Mouse (Mus musculus): ENCODE data around the gene Elmo1.

The Elmo1 gene

GRCm38 (mm10) chr13:20311612-20312011, 221.2 kb downstream of the Elmo1 start:
- in situ Hi-C loops (cut with MboI, MseI), result loop anchor here (5.0 to 25.0 kb wide), 2 partner anchors 156 to 626 kb away; no protein-coding TSS in a partner anchor

DNA sequence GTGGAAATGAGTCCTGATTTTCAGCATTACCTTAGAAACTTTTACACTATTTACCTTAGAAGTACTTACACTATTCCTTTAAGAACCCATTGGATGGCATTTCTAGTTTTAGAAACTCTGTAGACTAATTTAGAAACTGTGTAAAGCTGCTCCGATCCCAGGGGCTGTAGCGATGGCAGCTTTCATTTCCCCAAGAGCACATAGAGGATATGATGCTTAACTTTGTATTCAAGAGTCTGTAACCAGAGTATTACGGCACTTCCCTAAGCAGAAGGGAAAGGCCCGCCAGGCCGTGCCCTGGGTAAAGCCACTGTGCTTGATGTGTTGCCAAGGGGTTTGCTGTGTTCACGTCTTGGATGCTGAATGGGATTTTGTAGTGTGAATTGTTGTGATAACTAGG, 222.9 kb downstream of the Elmo1 start:
- in situ Hi-C loops (cut with MboI, MseI), result loop anchor here (5.0 to 25.0 kb wide), 2 partner anchors 154 to 624 kb away; no protein-coding TSS in a partner anchor

DNA sequence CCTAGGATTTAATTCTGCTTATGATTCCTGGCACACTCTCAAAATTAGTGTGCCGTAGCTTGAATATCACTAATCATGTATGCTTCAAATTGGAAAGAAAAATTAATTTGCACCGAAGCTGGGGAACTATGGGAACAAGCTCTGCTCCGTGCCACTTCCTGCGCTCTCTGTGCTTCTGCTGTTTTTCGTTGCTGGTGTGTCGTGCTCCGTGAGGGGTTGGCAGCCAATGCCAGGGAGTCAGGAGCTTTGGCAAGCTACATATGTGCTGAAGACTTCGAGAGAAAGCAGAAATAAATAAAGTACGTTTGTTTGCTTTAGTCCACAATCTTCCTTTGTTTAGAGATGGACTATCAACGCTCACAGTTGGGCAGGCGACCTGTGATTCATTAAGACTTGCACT, 225.7 kb downstream of the Elmo1 start:
- in situ Hi-C loops (cut with MboI, MseI), result loop anchor here (25.0 kb wide), 1 partner anchor 621 kb away; no protein-coding TSS in a partner anchor

- in situ Hi-C loops (cut with MboI, MseI), result loop anchor here (25.0 kb wide), 1 partner anchor 619 kb away; no protein-coding TSS in a partner anchor
These were observed 228.3 kb downstream of the Elmo1 start for GRCm38 (mm10) chr13:20318615-20319219.

DNA sequence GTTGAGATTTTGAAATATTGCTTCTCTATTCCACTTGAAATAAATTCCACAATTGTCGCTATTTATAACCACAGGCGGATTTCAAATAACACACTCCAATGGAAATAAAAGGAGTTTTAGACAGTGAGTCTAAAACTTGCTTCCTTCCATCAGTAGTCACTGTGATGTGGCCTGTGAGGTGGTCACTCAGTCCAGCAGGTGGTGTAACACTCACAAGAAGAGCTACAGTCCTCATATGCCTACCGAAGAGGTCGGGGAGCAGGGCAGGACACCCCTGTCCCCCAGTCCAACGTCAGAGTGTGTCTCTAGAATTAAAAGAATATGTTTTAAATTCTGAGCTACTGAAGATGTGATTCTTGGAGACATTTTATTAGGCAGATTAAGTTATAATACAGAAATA, 229.8 kb downstream of the Elmo1 start:
- in situ Hi-C loops (cut with MboI, MseI), result loop anchor here (5.0 to 25.0 kb wide), 2 partner anchors 63 to 617 kb away; no protein-coding TSS in a partner anchor

DNA sequence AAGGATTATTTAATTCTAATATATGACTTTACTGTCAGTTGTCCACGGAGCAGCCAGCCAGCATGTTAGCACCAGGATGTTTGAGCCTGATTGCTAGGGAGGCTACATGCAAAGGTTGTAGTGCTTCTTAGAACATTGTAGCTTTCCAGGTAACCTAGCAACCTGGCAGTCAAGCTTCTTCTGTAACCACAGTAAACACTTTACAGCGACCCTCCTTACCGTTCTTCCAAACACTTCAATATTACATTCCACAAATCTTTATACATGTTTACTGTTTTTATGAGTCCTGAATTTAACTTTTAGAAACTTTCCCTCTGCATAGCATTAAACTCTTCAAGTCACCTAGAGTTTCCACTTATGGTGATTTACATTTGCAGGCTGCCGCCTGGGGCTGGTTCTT, 233.1 kb downstream of the Elmo1 start:
- in situ Hi-C loops (cut with MboI, MseI), result loop anchor here (5.0 to 25.0 kb wide), 2 partner anchors 66 to 614 kb away; no protein-coding TSS in a partner anchor

DNA sequence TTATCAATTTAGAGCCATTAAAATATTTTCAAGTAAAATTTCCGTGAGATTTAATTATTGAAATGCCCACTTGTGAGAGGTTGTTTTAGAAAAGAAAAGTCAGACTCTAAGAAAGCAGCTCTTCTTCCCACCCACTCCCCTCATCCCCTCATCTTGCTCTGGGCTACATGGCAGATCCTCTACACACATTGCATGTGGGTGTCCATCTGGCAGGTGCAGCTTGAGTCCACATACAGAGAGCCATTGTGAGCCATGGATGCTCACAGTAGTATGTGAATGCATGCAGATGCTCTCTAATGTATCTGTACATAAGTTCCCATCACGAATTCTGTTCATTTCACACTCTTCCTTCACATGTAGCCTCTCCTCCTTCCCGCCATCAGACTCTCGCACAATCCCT, 236.7 kb downstream of the Elmo1 start:
- in situ Hi-C loops (cut with MboI, MseI), result no loop called here

- in situ Hi-C loops (cut with MboI, MseI), result no loop called here
These were observed 237.6 kb downstream of the Elmo1 start for GRCm38 (mm10) chr13:20327975-20328374.

- in situ Hi-C loops (cut with MboI, MseI), result no loop called here
These were observed 238.3 kb downstream of the Elmo1 start for GRCm38 (mm10) chr13:20328672-20329071.

- in situ Hi-C loops (cut with MboI, MseI), result no loop called here
These were observed 240.6 kb downstream of the Elmo1 start for GRCm38 (mm10) chr13:20330954-20331353.

- in situ Hi-C loops (cut with MboI, MseI), result no loop called here
These were observed 244.9 kb downstream of the Elmo1 start for GRCm38 (mm10) chr13:20335051-20335888.

- in situ Hi-C loops (cut with MboI, MseI), result no loop called here
These were observed 245.6 kb downstream of the Elmo1 start for GRCm38 (mm10) chr13:20335889-20336497.

DNA sequence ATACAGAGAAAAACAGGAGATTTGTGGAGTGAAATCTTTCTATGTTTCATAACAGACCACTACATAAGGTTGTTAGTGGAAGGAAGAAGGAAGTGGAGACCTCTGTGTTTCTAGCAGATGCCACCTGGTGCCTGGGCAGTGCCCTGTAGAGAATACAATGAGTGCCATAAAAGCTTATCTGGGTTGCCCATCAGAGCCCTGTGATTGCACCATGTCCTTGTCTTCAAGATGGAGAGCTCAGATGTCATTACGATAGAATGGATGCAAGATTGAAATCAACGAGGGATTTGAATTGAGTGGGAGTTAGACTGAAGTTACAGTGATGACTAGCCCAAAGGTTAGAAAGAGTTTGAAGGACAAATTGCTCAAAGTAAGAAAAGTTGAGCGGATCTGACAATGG, 252.5 kb downstream of the Elmo1 start:
- in situ Hi-C loops (cut with MboI, MseI), result loop anchor here (10.0 kb wide), 1 partner anchor 1402 kb away; no protein-coding TSS in a partner anchor

DNA sequence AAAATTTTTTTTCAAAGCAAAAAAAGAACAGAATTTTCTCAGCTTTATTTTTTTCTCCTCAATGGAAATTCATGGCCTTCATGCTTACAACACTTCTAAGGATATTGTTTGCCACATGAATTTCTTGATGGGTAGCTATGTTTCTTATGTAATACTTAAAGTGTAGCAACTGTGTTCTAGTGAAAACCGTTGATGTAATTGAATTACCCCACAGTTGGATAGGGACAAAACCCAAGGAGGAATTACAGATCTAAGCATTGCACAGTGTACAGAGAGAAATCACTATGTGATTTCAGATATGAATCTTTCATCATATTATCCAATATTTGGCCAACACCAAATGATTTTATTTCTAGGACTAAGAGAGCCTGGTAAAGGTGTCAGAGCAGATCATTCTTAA, 259.4 kb downstream of the Elmo1 start:
- in situ Hi-C loops (cut with MboI, MseI), result loop anchor here (10.0 kb wide), 1 partner anchor 1395 kb away; no protein-coding TSS in a partner anchor

GRCm38 (mm10) chr13:20352631-20353030, 262.2 kb downstream of the Elmo1 start:
- in situ Hi-C loops (cut with MboI, MseI), result no loop called here

DNA sequence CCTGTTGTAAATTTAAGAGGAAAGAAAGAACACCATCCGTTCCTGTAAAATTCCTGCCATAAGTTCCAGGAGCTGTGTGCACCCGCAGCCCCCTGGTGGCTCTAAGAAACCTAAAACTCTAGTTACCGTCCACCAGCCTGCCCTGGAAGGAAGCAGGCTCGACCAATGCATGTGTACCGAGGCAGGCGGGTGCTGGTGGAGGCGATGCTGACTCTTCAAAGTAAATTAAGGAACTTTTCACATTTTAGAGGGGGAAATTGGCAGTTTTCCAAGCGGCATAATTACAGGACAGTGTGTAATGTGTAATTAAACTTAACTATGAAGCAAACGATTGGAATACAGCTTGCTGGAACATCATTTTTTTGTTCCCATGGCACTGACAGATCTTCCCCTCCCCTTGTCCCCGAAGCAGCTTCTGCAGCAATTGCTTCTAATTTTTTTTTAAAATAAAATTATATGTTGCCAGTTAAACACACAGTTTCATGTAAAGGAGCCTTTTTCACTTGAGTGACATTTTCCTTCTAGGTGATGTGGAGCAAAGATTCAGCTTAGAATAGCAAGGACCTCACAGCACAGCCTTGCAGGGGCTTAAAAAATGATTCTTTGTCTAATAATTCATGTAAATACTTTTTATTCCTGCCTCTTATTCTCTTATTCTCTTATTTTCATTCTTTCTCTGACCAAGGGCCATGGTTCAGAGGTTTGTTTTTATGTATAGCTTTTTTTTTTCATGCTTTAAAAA, 263.6 kb downstream of the Elmo1 start:
- in situ Hi-C loops (cut with MboI, MseI), result no loop called here

- in situ Hi-C loops (cut with MboI, MseI), result no loop called here
These were observed 264.2 kb downstream of the Elmo1 start for GRCm38 (mm10) chr13:20354604-20354999.

GRCm38 (mm10) chr13:20362541-20362940, 272.1 kb downstream of the Elmo1 start:
- in situ Hi-C loops (cut with MboI, MseI), result no loop called here

DNA sequence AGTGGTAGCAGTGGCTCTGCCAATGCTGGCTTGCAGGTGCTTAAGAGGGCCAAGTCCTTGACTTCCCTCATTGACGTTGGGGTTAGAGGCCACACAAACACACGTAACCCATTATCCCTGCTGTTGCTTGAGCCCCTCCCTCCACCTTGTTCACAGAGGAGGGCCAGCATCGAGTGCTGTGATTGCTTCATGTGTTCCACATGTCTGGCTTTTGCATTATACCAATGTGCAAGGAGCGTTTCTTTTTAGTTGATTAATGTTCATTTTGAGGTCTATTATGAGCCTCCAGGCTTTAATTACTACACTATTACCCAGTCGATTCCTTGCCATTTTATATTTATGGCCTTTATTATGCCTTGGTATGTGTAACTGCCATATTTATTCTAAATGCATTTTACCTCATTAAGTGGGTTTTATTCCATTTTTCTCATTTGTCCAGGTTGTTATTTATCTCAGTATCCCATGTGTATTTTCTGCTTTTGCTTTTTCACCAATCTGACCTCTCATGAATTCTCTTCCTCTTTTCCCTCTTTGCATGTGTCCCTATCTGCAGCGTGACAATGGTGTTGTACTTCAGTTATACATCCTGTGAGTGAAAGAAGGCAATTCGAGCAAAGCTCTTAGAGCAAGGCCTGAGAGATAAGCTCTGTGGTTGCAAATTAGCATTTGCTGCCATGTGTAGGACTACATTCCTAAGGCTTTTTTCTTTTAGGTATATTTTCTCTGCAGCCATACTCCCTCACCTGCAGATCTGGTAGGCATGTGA, 275.6 kb downstream of the Elmo1 start:
- in situ Hi-C loops (cut with MboI, MseI), result no loop called here

DNA sequence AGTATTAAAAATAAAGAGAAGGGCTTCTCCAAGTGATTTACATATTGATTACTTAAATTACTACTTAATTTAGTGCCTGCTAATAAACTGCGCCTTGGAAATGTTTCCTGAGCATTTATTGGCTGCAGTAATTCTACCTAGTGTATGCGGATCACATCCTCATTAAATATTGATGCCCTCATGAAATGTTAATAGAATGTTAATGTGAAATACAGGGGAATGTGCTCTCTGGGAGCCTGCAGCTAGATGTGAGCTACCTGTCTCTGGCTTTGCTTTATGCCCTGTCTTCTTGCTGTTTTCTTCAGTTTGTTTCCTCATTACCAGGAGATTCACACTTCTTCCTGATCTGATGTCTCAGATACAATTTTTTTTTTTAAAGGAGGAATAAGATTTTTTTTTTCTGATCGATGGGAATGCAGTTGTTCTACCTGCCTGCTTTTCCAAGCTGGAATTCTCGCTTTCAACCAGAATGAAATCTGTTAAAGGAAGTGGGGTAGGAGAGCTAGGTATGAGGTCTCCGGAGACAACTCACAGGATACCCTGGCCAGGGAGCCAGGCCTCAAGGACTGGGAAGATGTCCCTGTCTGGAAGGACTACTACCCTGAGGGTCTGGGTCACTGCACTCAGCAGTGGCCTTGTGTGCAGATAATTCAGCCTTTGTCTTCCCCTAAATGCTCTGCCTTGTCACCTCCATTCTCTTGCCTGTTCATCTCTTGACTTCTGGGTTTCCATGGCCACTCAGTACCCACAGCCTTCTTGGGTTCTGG, 279.8 kb downstream of the Elmo1 start:
- in situ Hi-C loops (cut with MboI, MseI), result loop anchor here (5.0 kb wide), 1 partner anchor 63 kb away; no protein-coding TSS in a partner anchor

Measured in T-helper 2 cell (primary cell).